Mouse (Mus musculus) kidney, embryonic 14.5 days (tissue): ENCODE results near the gene Lamb1. TPM values are rescaled to one million over a fixed set of nuclear protein-coding genes. Genes with fewer than 3 reads are reported as not detected.

Source experiments
- ATAC-seq: fragments of 200-750 bp; cut with Nextera tagmentation; 2 replicates; pipeline ENCODE4 v1.8.0; 2017; ENCODE audit warnings: moderate number of reproducible peaks, mild to moderate bottlenecking, moderate TSS enrichment, moderate library complexity; ENCODE audit not compliant: low FRiP score, low TSS enrichment
- H3K27ac ChIP-seq: fragments of 300-500 bp; sonication (generic); 2 replicates; pipeline ENCODE4 v1.5.1; 2014; ENCODE audit warnings: low read depth, mild to moderate bottlenecking, low read length, moderate library complexity, mixed read lengths
- H3K27me3 ChIP-seq: fragments of 300-500 bp; sonication (generic); 2 replicates; pipeline ENCODE4 v1.6.1; 2014; ENCODE audit warnings: mild to moderate bottlenecking, low read length; ENCODE audit not compliant: control insufficient read depth, insufficient read depth
- H3K36me3 ChIP-seq: fragments of 300-500 bp; sonication (generic); 2 replicates; pipeline ENCODE4 v1.6.1; 2014; ENCODE audit warnings: low read length, mixed read lengths; ENCODE audit not compliant: control insufficient read depth, insufficient read depth
- H3K4me1 ChIP-seq: fragments of 300-500 bp; sonication (generic); 2 replicates; pipeline ENCODE4 v1.6.1; 2014; ENCODE audit warnings: low read length, mixed read lengths; ENCODE audit not compliant: control insufficient read depth, insufficient read depth
- H3K4me2 ChIP-seq: fragments of 300-500 bp; sonication (generic); replicated peaks from 2 replicates; pipeline ENCODE4 v1.6.1; 2014; ENCODE audit warnings: low read depth, mild to moderate bottlenecking, low read length
- H3K4me3 ChIP-seq: fragments of 300-500 bp; sonication (generic); 2 replicates; pipeline ENCODE4 v1.5.1; 2014; ENCODE audit warnings: mild to moderate bottlenecking, low read length
- H3K9ac ChIP-seq: fragments of 300-500 bp; sonication (generic); 2 replicates; pipeline ENCODE4 v1.6.1; 2014; ENCODE audit warnings: low read depth, mild to moderate bottlenecking, low read length, moderate library complexity
- H3K9me3 ChIP-seq: fragments of 300-500 bp; sonication (generic); 2 replicates; pipeline ENCODE4 v1.6.1; 2016; ENCODE audit warnings: low read length; ENCODE audit not compliant: control insufficient read depth
- WGBS: fragments of 180-500 bp; shearing (Covaris S2); extraction: QIAGEN DNeasy Blood & Tissue Kit; methylation state at CpG from one replicate; pipeline ENCODE4 v1.1.7; 2014; 5-methylcytosine and 5-hydroxymethylcytosine counted together
- polyA plus RNA-seq: library from polyadenylated mRNA; unstranded; fragments of >200 nt; fragmentation: Nextera tagmentation; extraction: Ambion mirVana; gene quantifications from 2 replicates; pipeline ENCODE4 v1.2.1, GENCODE M21; 2014

The Lamb1 gene
- polyA plus RNA-seq, 1 experiment from 2014 or later: 121 TPM

DNA sequence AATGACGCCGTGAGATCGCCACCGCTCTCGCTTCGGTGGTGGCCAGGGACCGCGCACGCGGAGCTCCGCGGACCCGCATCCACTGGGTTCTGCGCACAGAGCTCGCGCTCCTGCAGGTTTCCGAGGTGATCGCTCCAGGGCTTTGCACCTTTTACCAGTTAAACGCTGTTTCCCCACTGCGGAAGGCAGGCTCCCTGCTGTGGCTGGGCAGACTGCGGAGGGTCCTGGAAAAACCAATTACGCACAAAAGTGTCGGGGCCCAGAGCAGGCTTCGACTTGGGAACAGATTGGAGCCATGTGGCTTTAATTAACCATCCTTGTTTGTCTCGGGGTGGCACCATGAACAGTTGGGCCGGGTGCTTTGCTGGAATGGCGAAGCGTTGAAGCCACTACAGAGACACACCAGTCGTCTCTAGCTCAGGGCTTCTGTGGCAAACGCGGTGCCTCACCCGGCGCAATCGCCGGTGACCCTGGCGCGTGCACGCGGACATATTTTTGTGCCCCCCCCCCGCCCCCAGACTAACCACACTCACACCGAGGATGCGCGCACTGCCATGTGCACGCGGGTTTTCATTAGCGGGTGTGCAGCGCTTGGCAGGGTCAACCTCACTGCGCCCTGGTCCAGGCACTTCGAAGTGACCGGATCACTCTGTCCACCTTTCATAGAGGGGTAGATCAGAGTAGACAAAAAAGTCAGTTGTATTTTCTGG, 843 bp downstream of the Lamb1 start:
- peaks cover 56% of the 10 kb centered on the region for H3K4me1 ChIP-seq
- under 1% methylated on average over 49 of the region's 50 CpGs for WGBS

DNA sequence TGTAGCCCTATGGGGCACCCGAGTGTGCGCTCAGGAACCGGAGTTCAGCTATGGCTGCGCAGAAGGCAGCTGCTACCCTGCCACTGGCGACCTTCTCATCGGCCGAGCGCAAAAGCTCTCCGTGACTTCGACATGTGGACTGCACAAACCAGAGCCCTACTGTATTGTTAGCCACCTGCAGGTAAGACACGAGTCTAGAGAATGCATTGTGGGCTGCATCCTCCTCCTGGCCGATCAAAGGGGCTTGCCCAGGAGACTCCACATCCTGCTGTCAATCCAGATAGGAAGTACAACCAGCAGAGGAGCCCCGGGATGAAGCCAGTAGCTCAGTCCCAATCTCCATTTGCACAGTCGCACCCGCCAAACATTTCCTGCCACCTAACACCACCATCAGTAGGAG, 1.7 kb downstream of the Lamb1 start:
- Histone ChIP-seq H3K36me3 (peaks cover 37% of the 10 kb centered on the region), H3K9me3 (no peaks in the 10 kb centered on the region), H3K4me1 (peaks cover 64% of the 10 kb centered on the region), H3K27ac (peak overlapping the region; percentile 87), H3K27me3 (no peaks in the 10 kb centered on the region), H3K4me3 (peak overlapping the region; percentile 72), H3K9ac (peak overlapping the region; percentile 81), H3K4me2 (peak overlapping the region; percentile 82)
- 2% methylated on average over 15 of the region's 15 CpGs for WGBS
- ATAC-seq: no peak

More for the DNA sequence above, 843 bp downstream of the Lamb1 start:
- Histone ChIP-seq H3K9ac (peak overlapping the region; percentile 81), H3K4me2 (peak overlapping the region; percentile 82), H3K9me3 (no peaks in the 10 kb centered on the region), H3K36me3 (peaks cover 34% of the 10 kb centered on the region), H3K4me3 (peak overlapping the region; percentile 72), H3K27ac (peak overlapping the region; percentile 87), H3K27me3 (no peaks in the 10 kb centered on the region)
- no peak; the same call in 1 of the 2 replicates for ATAC-seq

DNA sequence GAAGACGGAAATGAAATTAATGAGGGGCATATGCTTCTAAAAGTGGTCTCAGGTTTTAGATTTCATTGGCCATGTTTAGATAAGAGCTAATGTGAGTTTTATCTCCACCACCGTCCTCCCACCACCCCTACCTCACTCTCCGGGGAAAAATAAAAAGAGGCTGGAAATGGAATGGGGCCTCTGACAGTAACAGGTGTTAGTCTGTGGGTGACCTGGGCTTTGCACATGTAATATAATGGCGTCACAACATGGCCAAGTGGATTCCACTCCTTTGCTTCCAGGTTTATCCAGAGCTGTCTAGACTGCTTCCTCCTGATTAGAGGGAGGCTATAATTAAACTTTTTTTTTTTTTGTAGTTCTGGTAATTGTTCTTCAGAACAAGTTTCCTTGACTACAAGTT, 2.3 kb downstream of the Lamb1 start:
- H3K27me3 ChIP-seq: no peaks in the 10 kb centered on the region
- peak overlapping the region; percentile 82 for H3K4me2 ChIP-seq
- H3K4me3 ChIP-seq: peak overlapping the region; percentile 72
- peak overlapping the region; percentile 81; the same call in 1 of the 2 replicates for H3K9ac ChIP-seq
- no peaks in the 10 kb centered on the region for H3K9me3 ChIP-seq
- no peak for ATAC-seq
- 8% methylated on average over 4 of the region's 4 CpGs for WGBS
- H3K36me3 ChIP-seq: peaks cover 42% of the 10 kb centered on the region
- H3K4me1 ChIP-seq: peaks cover 66% of the 10 kb centered on the region
- peak overlapping the region; percentile 87; the same call in 1 of the 2 replicates for H3K27ac ChIP-seq

DNA sequence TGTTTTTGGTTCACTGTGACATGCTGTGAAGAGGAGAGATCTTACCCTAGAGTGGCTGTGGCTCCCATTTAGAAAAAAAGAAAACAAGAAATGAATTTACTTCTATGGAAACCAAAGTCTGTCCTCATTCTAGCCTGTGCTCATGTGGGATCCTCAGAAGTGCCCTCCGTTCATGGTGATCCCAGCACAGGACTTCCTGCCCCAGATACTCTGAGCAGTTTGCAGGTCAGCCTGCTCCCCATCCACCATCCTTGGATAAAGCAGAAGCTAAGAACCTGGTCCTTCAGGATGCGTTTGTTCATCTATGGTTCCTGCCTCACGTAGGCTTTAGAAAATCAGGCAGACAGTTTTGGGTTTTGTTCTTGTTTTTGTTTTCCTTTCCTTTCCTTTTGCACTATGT, 3.3 kb downstream of the Lamb1 start:
- Histone ChIP-seq H3K4me1 (peaks cover 57% of the 10 kb centered on the region), H3K27ac (no peak overlapping the region; the same call in 1 of the 2 replicates), H3K9ac (peak overlapping the region; percentile 4; the same call in 1 of the 2 replicates), H3K27me3 (no peaks in the 10 kb centered on the region), H3K36me3 (peaks cover 52% of the 10 kb centered on the region), H3K9me3 (no peaks in the 10 kb centered on the region), H3K4me3 (peak overlapping the region; percentile 72; the same call in 1 of the 2 replicates), H3K4me2 (peak overlapping the region; percentile 82)
- 48% methylated on average over 3 of the region's 3 CpGs for WGBS
- ATAC-seq: no peak

DNA sequence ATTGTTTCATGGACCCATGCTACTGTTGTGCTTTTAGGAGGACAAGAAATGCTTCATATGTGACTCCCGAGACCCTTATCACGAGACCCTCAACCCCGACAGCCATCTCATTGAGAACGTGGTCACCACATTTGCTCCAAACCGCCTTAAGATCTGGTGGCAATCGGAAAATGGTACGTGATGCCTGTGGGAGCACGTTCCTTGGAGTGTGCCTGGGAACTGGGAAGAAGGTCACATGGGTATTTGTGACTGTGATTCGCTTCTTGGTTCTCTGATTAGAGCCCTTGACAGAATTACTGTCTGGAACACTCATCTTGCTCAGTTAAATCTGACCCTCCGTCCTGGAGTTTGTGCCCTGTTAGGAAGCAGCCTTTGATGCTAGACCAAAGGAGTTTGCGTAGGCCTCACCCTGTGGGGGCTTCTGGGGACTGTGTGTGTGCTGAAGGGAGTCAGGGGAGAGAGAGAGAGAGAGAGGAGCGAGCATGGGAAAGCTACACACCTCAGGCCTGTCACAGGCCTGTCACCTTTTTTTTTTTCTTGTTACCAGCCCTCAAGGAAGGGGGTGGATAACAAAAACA, 4.1 kb downstream of the Lamb1 start:
- WGBS: 26% methylated on average over 12 of the region's 12 CpGs
- peak overlapping the region; percentile 47; the same call in 1 of the 2 replicates for H3K27ac ChIP-seq

DNA sequence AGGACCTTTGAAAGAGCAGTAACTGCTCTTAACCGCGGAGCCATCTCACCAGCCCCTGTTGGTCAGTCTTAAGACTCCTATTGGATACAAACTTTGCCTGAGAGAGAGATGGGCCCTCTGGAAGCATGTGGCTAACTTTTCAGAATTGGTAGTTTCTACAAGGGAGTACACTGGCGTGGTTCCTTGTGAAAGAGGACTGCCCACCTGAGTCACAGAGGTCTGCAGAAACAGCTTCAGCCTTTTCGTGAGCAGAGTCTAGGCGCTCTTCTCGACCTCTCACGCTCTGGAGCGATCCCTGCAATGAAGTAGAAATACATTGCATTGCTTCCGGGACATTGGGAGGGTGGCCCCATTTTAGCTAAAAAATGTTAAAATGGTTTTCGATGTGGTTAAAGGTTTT, 5.3 kb downstream of the Lamb1 start:
- Histone ChIP-seq H3K9ac (no peak overlapping the region), H3K27me3 (no peaks in the 10 kb centered on the region), H3K4me2 (no peak overlapping the region; the same call in 1 of the 2 replicates), H3K27ac (peak overlapping the region; percentile 90), H3K4me1 (peaks cover 59% of the 10 kb centered on the region), H3K9me3 (no peaks in the 10 kb centered on the region), H3K36me3 (peaks cover 72% of the 10 kb centered on the region), H3K4me3 (peak overlapping the region; percentile 7; the same call in 1 of the 2 replicates)
- ATAC-seq: no peak
- whole genome bisulfite sequencing: 89% methylated on average over 10 of the region's 10 CpGs

More for the DNA sequence above, 4.1 kb downstream of the Lamb1 start:
- ATAC-seq: peak; percentile 81
- H3K27me3 ChIP-seq: no peaks in the 10 kb centered on the region
- H3K36me3 ChIP-seq: peaks cover 60% of the 10 kb centered on the region
- peak overlapping the region; percentile 82 for H3K4me2 ChIP-seq
- peak overlapping the region; percentile 12; the same call in 1 of the 2 replicates for H3K9ac ChIP-seq
- peak overlapping the region; percentile 17; the same call in 1 of the 2 replicates for H3K4me3 ChIP-seq
- H3K4me1 ChIP-seq: peaks cover 57% of the 10 kb centered on the region
- no peaks in the 10 kb centered on the region for H3K9me3 ChIP-seq

DNA sequence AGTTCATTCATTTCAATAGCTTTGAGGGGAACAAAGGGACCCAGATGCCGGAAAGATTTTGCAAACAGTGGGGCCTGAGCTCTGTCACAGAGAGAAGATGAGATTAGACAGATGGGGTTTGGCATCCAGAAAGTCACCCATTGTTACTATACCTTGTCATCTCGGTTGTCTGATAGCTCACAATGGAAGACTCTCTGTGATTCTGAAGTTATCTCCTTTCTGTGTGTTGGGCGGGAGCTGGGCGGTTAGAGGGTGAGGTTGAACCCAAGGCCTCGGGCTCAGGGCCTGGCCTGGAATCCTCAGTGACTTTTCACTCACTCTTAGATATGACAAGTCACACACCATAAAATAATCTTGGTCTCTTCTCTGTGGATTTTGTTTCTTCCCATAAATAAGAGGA, 5.7 kb downstream of the Lamb1 start:
- Histone ChIP-seq H3K9ac (no peak overlapping the region; the same call in 1 of the 2 replicates), H3K27me3 (no peaks in the 10 kb centered on the region), H3K9me3 (no peaks in the 10 kb centered on the region), H3K27ac (peak overlapping the region; percentile 90), H3K36me3 (peaks cover 76% of the 10 kb centered on the region), H3K4me1 (peaks cover 59% of the 10 kb centered on the region), H3K4me3 (peak overlapping the region; percentile 7; the same call in 1 of the 2 replicates), H3K4me2 (peak overlapping the region; percentile 28)
- no peak for ATAC-seq
- 63% methylated on average over 5 of the region's 5 CpGs for WGBS

DNA sequence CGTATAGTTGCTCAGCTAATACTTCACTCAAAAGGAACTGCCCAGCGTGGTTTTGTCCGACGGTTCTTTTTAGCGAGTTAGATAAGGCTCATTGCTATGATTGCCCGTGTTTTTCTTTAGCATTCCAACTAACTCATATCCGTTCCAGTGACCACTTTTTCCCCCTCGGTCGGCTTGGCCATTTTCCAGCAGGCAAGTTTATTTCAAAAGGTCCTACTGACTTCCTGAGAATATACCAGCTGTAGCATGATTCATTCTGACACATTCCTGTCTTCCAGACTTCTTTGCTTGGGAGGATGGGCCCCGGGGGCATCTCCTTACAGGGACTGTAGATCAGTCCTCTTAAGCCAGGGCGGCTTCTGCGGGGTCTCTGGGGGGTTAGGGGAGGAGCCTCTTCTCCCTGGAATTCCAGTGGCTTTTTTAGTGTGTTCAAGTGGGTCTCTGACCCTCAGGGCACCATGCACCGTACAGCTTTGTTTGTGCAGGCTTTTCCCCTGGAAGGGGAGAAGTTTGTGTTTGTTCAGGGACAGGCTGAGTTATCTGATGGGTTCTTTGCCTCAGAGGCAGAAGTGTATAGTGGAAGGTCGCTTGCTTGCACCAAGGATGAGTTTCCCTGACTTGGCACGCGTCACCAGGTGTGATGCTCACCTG, 6.5 kb downstream of the Lamb1 start:
- peak; percentile 61 for ATAC-seq
- no peaks in the 10 kb centered on the region for H3K27me3 ChIP-seq
- no peak overlapping the region for H3K9ac ChIP-seq
- peaks cover 83% of the 10 kb centered on the region for H3K36me3 ChIP-seq
- peak overlapping the region; percentile 15 for H3K4me3 ChIP-seq
- no peaks in the 10 kb centered on the region for H3K9me3 ChIP-seq
- peak overlapping the region; percentile 30 for H3K4me2 ChIP-seq
- peaks cover 59% of the 10 kb centered on the region for H3K4me1 ChIP-seq
- 12% methylated on average over 16 of the region's 16 CpGs for WGBS
- peak overlapping the region; percentile 90 for H3K27ac ChIP-seq
